Mouse (Mus musculus) CH12.LX (cell line): ENCODE measurements at regions not wholly inside any gene's neighbourhood (a gene's known extent, or its start where the extent isn't known, plus 50 kb on each side); places are given as distances from the start of the nearest gene placed in this dataset.

ENCODE experiments used
- DNase-seq: peaks from one replicate; pipeline ENCODE4 v3.0.0-alpha.2; 2013; ENCODE audit errors: extremely low read depth
- H3K27ac ChIP-seq: 2 replicates; pipeline ENCODE4 v1.5.1; 2012; ENCODE audit warnings: low read depth, mild to moderate bottlenecking, control low read depth, moderate library complexity; ENCODE audit not compliant: insufficient read depth
- H3K27me3 ChIP-seq: replicated peaks from 2 replicates; pipeline ENCODE3; 2012; ENCODE audit warnings: inconsistent platforms
- H3K36me3 ChIP-seq, 2 experiments: replicated peaks in 1 of 2; 2 replicates each; pipeline versions ENCODE3 to v1.6.1; 2012; ENCODE audit warnings: inconsistent platforms in 1 of 2, low read length in 1 of 2, mild to moderate bottlenecking in 1 of 2, mixed read lengths in 1 of 2, moderate library complexity in 1 of 2; ENCODE audit not compliant: control insufficient read depth in 1 of 2, insufficient read depth in 1 of 2
- H3K4me1 ChIP-seq, 2 experiments: 2 replicates each; pipeline ENCODE4 v1.6.1; 2012; ENCODE audit warnings: inconsistent platforms in 1 of 2, moderate library complexity in 1 of 2; ENCODE audit not compliant: insufficient read depth in 2 of 2, control insufficient read depth in 1 of 2
- H3K4me2 ChIP-seq: 2 replicates; pipeline ENCODE4 v1.6.1; 2012; ENCODE audit warnings: low read depth, mild to moderate bottlenecking, control low read depth; ENCODE audit not compliant: poor library complexity, insufficient read depth, severe bottlenecking
- H3K4me3 ChIP-seq, 3 experiments: fragments of 150-350 bp in 1 of 3; sonication (generic) in 1 of 3; replicated peaks in 1 of 3; 2 replicates each; pipeline versions ENCODE3 to v1.5.1; 2011 to 2012; ENCODE audit warnings: low read depth in 2 of 3, low read length in 2 of 3, mild to moderate bottlenecking in 2 of 3, moderate library complexity in 2 of 3, control low read depth in 1 of 3, improper control_type of control experiment in 1 of 3, inconsistent platforms in 1 of 3, mixed read lengths in 1 of 3; ENCODE audit not compliant: poor library complexity in 1 of 3
- H3K79me2 ChIP-seq: replicated peaks from 2 replicates; pipeline ENCODE4 v1.6.1; 2012; ENCODE audit warnings: mild to moderate bottlenecking, moderate library complexity; ENCODE audit not compliant: control insufficient read depth, poor library complexity, insufficient read depth, severe bottlenecking; ENCODE audit errors: extremely low read depth
- H3K9ac ChIP-seq: 2 replicates; pipeline ENCODE4 v1.6.1; 2012; ENCODE audit warnings: low read depth, mild to moderate bottlenecking, control low read depth, moderate library complexity; ENCODE audit not compliant: insufficient read depth
- H3K9me3 ChIP-seq: replicated peaks from 2 replicates; pipeline ENCODE3; 2012; ENCODE audit warnings: low read length, inconsistent platforms, mixed read lengths
- BHLHE40 ChIP-seq: IDR thresholded peaks from 2 replicates; pipeline ENCODE4 v1.6.1; 2011; ENCODE audit warnings: mild to moderate bottlenecking, low read depth, low read length, improper control_type of control experiment
- CHD1 ChIP-seq: IDR thresholded peaks from 2 replicates; pipeline ENCODE4 v1.6.1; 2012; ENCODE audit warnings: low read depth, low read length, improper control_type of control experiment, inconsistent platforms
- CHD2 ChIP-seq: IDR thresholded peaks from 2 replicates; pipeline ENCODE4 v1.6.1; 2011; ENCODE audit warnings: low read length, improper control_type of control experiment
- CTCF ChIP-seq, 2 experiments: IDR thresholded peaks in 1 of 2; conservative IDR thresholded peaks in 1 of 2; 2 replicates each; pipeline ENCODE4 v1.5.1; 2011 to 2012; ENCODE audit warnings: low read depth in 2 of 2, low read length in 2 of 2, improper control_type of control experiment in 1 of 2, inconsistent platforms in 1 of 2, mild to moderate bottlenecking in 1 of 2, moderate library complexity in 1 of 2
- EP300 ChIP-seq: IDR thresholded peaks from 2 replicates; pipeline ENCODE4 v1.6.1; 2011; ENCODE audit warnings: low read length, improper control_type of control experiment
- ETS1 ChIP-seq: conservative IDR thresholded peaks from 2 replicates; pipeline ENCODE4 v1.6.1; 2012; ENCODE audit warnings: low read depth, mild to moderate bottlenecking, inconsistent platforms, low read length, improper control_type of control experiment, moderate library complexity
- GABPA ChIP-seq: IDR thresholded peaks from 2 replicates; pipeline ENCODE4 v1.6.1; 2012; ENCODE audit warnings: low read depth, low read length, improper control_type of control experiment, inconsistent platforms; ENCODE audit not compliant: insufficient replicate concordance
- HCFC1 ChIP-seq: IDR thresholded peaks from 2 replicates; pipeline ENCODE4 v1.6.1; 2012; ENCODE audit warnings: low read depth, mild to moderate bottlenecking, inconsistent platforms, low read length, improper control_type of control experiment
- IRF4 ChIP-seq: IDR thresholded peaks from 2 replicates; pipeline ENCODE4 v1.6.1; 2014; ENCODE audit warnings: low read depth, mild to moderate bottlenecking, inconsistent platforms, low read length, improper control_type of control experiment
- JUN ChIP-seq: IDR thresholded peaks from 2 replicates; pipeline ENCODE4 v1.6.1; 2011; ENCODE audit warnings: low read depth, mild to moderate bottlenecking, low read length, improper control_type of control experiment, moderate library complexity; ENCODE audit not compliant: insufficient read depth
- JUND ChIP-seq: conservative IDR thresholded peaks from 2 replicates; pipeline ENCODE4 v1.6.1; 2011; ENCODE audit warnings: low read depth, low read length, improper control_type of control experiment
- KAT2A ChIP-seq: IDR thresholded peaks from 2 replicates; pipeline ENCODE4 v1.6.1; 2012; ENCODE audit warnings: low read length, improper control_type of control experiment, inconsistent platforms; ENCODE audit not compliant: insufficient replicate concordance
- MAFK ChIP-seq: IDR thresholded peaks from 2 replicates; pipeline ENCODE4 v1.6.1; 2011; ENCODE audit warnings: low read length, improper control_type of control experiment; ENCODE audit not compliant: insufficient replicate concordance
- MAX ChIP-seq: IDR thresholded peaks from 2 replicates; pipeline ENCODE4 v1.6.1; 2011; ENCODE audit warnings: low read length, improper control_type of control experiment
- MAZ ChIP-seq: IDR thresholded peaks from 2 replicates; pipeline ENCODE4 v1.6.1; 2012; ENCODE audit warnings: low read depth, mild to moderate bottlenecking, inconsistent platforms, low read length, improper control_type of control experiment, moderate library complexity
- MEF2A ChIP-seq: IDR thresholded peaks from 2 replicates; pipeline ENCODE4 v1.6.1; 2014; ENCODE audit warnings: low read depth, mild to moderate bottlenecking, inconsistent platforms, low read length, improper control_type of control experiment, borderline replicate concordance
- MXI1 ChIP-seq: IDR thresholded peaks from 2 replicates; pipeline ENCODE4 v1.6.1; 2011; ENCODE audit warnings: mild to moderate bottlenecking, low read depth, low read length, improper control_type of control experiment
- MYC ChIP-seq: IDR thresholded peaks from 2 replicates; pipeline ENCODE4 v1.6.1; 2011; ENCODE audit warnings: low read depth, mild to moderate bottlenecking, improper control_type of control experiment, low read length
- NELFE ChIP-seq: IDR thresholded peaks from 2 replicates; pipeline ENCODE4 v1.6.1; 2011; ENCODE audit warnings: low read depth, low read length, improper control_type of control experiment
- NRF1 ChIP-seq: IDR thresholded peaks from 2 replicates; pipeline ENCODE4 v1.6.1; 2014; ENCODE audit warnings: low read depth, mild to moderate bottlenecking, inconsistent platforms, low read length, improper control_type of control experiment, moderate library complexity
- PAX5 ChIP-seq: IDR thresholded peaks from 2 replicates; pipeline ENCODE4 v1.6.1; 2012; ENCODE audit warnings: low read length, inconsistent platforms, mixed read lengths
- POLR2A ChIP-seq: IDR thresholded peaks from 2 replicates; pipeline ENCODE4 v1.6.1; 2011; ENCODE audit warnings: low read depth, mild to moderate bottlenecking, improper control_type of control experiment, low read length
- POLR2AphosphoS2 ChIP-seq: IDR thresholded peaks from 2 replicates; pipeline ENCODE4 v1.6.1; 2011; ENCODE audit warnings: low read depth, low read length, improper control_type of control experiment
- RAD21 ChIP-seq: IDR thresholded peaks from 2 replicates; pipeline ENCODE4 v1.6.1; 2011; ENCODE audit warnings: low read depth, mild to moderate bottlenecking, low read length, improper control_type of control experiment, moderate library complexity
- RCOR1 ChIP-seq: conservative IDR thresholded peaks from 2 replicates; pipeline ENCODE4 v1.6.1; 2012; ENCODE audit warnings: low read depth, mild to moderate bottlenecking, inconsistent platforms, low read length, improper control_type of control experiment
- SIN3A ChIP-seq: IDR thresholded peaks from 2 replicates; pipeline ENCODE4 v1.6.1; 2012; ENCODE audit warnings: low read length, improper control_type of control experiment, inconsistent platforms
- SMC3 ChIP-seq: IDR thresholded peaks from 2 replicates; pipeline ENCODE4 v1.6.1; 2011; ENCODE audit warnings: low read depth, low read length, improper control_type of control experiment
- TBP ChIP-seq: conservative IDR thresholded peaks from 2 replicates; pipeline ENCODE4 v1.6.1; 2011; ENCODE audit warnings: low read depth, low read length, improper control_type of control experiment
- UBTF ChIP-seq: IDR thresholded peaks from 2 replicates; pipeline ENCODE4 v1.6.1; 2012; ENCODE audit warnings: low read depth, mild to moderate bottlenecking, inconsistent platforms, low read length, improper control_type of control experiment, moderate library complexity
- USF2 ChIP-seq: conservative IDR thresholded peaks from 2 replicates; pipeline ENCODE4 v1.6.1; 2011; ENCODE audit warnings: low read depth, low read length, improper control_type of control experiment
- ZC3H11A ChIP-seq: IDR thresholded peaks from 2 replicates; pipeline ENCODE4 v1.6.1; 2012; ENCODE audit warnings: low read depth, mild to moderate bottlenecking, inconsistent platforms, low read length, improper control_type of control experiment
- ZKSCAN1 ChIP-seq: IDR thresholded peaks from 2 replicates; pipeline ENCODE4 v1.6.1; 2012; ENCODE audit warnings: low read depth, inconsistent platforms, low read length, improper control_type of control experiment, borderline replicate concordance
- ZMIZ1 ChIP-seq: IDR thresholded peaks from 2 replicates; pipeline ENCODE4 v1.6.1; 2012; ENCODE audit warnings: low read depth, mild to moderate bottlenecking, inconsistent platforms, low read length, improper control_type of control experiment
- ZNF384 ChIP-seq: IDR thresholded peaks from 2 replicates; pipeline ENCODE4 v1.6.1; 2012; ENCODE audit warnings: low read depth, low read length, improper control_type of control experiment, inconsistent platforms
- dilution Hi-C: fragments of 300-500 bp; cut with MboI; formaldehyde crosslinking; loops from 2 replicates; pipeline ENCODE4 v1.14.3; 2020; ENCODE audit warnings: low sequenced_read_pairs; ENCODE audit not compliant: extremely low pct_unique_long_range_greater_than_20kb, extremely low pct_ligation_motif_present
- in situ Hi-C: fragments of 300-500 bp; cut with MboI; formaldehyde crosslinking; loops from 3 replicates; pipeline ENCODE4 v1.14.3; 2019; ENCODE audit warnings: low sequenced_read_pairs, low pct_ligation_motif_present, low pct_unique_long_range_greater_than_20kb, mixed read lengths

DNA sequence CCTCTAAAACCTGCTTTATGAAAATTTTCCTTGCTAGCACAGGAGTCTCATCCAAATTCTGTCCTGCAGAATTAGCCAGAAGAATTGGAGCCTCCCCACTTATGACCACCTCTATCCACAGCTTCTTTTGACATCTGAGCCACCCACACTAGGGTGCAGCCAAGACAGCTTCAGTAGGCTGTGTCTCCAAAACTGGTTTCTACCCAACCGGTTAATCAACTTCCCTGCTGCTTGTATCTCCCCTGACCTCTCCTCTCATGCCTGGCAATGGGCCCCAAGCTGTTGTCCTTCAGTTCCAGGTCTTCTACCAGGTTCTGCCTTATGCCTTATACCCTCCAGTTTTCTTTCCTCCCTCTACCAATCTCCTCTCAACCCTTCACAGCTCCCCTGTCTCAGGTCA, 68.9 kb upstream of the Nlrp1b start:
- Histone ChIP-seq H3K27ac (no peak overlapping the region), H3K27me3 (no peaks in the 10 kb centered on the region), H3K4me1 (no peaks in the 10 kb centered on the region), H3K79me2 (no peaks in the 10 kb centered on the region), H3K36me3 (no peaks in the 10 kb centered on the region), H3K9ac (no peak overlapping the region), H3K4me2 (no peak overlapping the region), H3K9me3 (no peaks in the 10 kb centered on the region), H3K4me3 (no peak overlapping the region)
- dilution Hi-C loops, result no loop called here
- no peak for DNase-seq
- in situ Hi-C loops, result no loop called here
- TF ChIP-seq MAZ (no peak), CHD2 (no peak), NELFE (no peak)

DNA sequence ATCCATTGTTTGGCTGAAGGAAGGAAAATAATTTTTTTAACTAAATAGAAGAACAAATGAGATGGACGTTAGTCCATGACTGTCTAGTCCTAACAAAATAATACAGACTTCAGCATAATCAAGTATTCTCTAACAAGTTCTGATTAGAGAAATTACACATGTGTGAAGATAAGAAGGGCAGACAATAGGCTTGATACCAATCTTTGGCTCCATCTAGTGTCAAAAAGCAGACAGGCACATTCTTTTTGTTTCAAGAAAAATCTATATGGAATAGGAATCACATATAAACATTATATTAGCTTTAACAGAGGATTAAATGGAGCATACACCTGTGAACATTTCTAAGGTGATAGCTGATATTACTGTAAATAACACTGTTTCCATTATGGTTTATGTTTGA, 92.9 kb upstream of the Nlrp1b start:
- peak; percentile 46 for DNase-seq
- dilution Hi-C loops (no loop called here), in situ Hi-C loops (loop anchor here (10.0 kb wide), 1 partner anchor 149 kb away; no protein-coding TSS in a partner anchor)
- no peak overlapping the region for H3K27ac ChIP-seq
- no peaks in the 10 kb centered on the region for H3K9me3 ChIP-seq
- H3K4me3 ChIP-seq, result no peak overlapping the region
- no peaks in the 10 kb centered on the region for H3K36me3 ChIP-seq
- no peak overlapping the region for H3K4me2 ChIP-seq
- H3K27me3 ChIP-seq, result peaks cover 10% of the 10 kb centered on the region
- no peaks in the 10 kb centered on the region for H3K79me2 ChIP-seq
- H3K9ac ChIP-seq, result no peak overlapping the region
- TF ChIP-seq CTCF (conservative IDR thresholded peaks at IDR 0.05 in 1 of 2, IDR thresholded peaks at IDR 0.05 in 1 of 2; ENCODE audit: low read depth in 2 of 2, low read length in 2 of 2) (peak in 1 of 2 experiments; percentile 92; a peak in 2 of 4 replicates), ZKSCAN1 (no peak), GABPA (no peak), TBP (no peak), RAD21 (peak; percentile 98), ETS1 (no peak), HCFC1 (no peak), ZNF384 (no peak), EP300 (no peak), RCOR1 (no peak), MAZ (no peak), SMC3 (peak; percentile 82), JUN (no peak), POLR2A (no peak), USF2 (no peak), MEF2A (no peak), MYC (0 out of 2 replicates have a peak, but pooled peaks have one; percentile 51), CHD1 (no peak), MAFK (no peak), NRF1 (no peak), CHD2 (no peak), NELFE (no peak), MXI1 (no peak), KAT2A (no peak), UBTF (no peak), ZC3H11A (peak; percentile 54), BHLHE40 (no peak), POLR2AphosphoS2 (no peak), IRF4 (no peak), SIN3A (no peak), MAX (no peak), JUND (no peak), ZMIZ1 (no peak), PAX5 (no peak)
- no peaks in the 10 kb centered on the region for H3K4me1 ChIP-seq
